Mouse (Mus musculus) regulatory T cell (primary cell): ENCODE measurements around the gene Tcirg1.

ENCODE experiments used
- in situ Hi-C: fragments of 300-600 bp; cut with MboI, MseI; formaldehyde crosslinking; loops from one replicate; pipeline ENCODE4 v1.15.1; 2025; ENCODE audit warnings: high pct_unique_total_duplicates

Gene Tcirg1

DNA sequence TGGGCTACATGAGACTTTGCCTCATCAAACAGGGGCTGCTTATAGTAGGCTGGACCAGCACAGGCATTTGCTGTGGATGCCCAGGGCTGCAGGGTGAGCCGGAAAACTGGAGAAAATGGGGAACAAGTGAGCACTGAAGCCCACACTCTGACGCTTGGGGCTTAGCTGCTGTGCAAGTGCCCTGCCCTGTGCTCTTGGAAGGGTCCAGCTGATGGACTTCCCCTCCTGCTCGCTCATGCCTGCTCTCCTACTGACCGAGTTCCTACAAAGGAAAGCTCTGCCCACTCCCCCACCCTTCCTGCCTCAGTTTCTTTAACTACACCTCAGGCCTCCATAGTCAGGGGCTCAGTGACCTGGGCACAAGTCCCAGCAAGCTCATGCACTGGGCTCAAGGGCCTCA is 21.1 kb upstream of the Tcirg1 start:
- in situ Hi-C loops, result no loop called here

DNA sequence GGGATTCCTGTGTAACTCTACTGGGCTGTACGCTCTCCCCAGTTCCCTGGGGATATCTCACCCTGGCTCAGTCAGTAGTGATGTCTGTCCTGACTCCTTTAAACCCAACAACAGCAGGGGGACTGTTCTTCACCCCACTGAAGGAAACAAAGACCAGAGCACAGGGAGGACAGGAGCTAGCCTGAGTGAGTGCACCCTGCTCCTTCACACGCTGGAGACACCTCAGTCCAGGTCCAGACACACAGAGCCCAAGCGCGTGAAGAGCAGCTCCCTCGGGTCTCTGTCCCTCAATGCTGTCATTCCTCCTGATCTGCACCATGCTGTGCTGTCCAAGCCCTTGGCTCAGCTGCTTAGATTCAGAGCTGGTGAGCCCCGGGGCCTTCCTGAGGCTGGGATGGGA is 19.8 kb upstream of the Tcirg1 start:
- in situ Hi-C loops, result no loop called here

GRCm38 (mm10) chr19:3926279-3926678 is 19.3 kb upstream of the Tcirg1 start:
- in situ Hi-C loops, result no loop called here

GRCm38 (mm10) chr19:3925859-3926258 is 18.9 kb upstream of the Tcirg1 start:
- in situ Hi-C loops, result no loop called here

DNA sequence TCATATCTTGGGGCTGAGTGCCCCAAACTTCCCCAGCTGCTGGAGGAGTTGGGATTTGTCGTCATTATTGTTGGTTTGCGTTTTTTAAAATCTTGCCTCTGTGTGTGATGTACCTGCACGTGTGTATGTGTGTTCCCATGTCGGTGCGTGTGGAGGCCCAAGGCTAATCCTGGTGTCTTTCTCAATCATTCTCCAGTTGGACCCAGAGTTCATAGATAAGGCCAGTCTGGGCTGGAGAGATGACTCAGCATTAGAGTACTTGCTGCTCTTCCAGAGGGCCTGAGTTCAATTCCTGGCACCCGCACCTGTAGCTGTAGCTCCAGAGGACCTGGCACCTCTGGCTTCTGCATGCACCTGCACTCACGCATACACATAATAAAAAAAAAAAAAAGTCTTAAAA is 17.9 kb upstream of the Tcirg1 start:
- in situ Hi-C loops, result no loop called here

GRCm38 (mm10) chr19:3924190-3924589 is 17.3 kb upstream of the Tcirg1 start:
- in situ Hi-C loops, result no loop called here

DNA sequence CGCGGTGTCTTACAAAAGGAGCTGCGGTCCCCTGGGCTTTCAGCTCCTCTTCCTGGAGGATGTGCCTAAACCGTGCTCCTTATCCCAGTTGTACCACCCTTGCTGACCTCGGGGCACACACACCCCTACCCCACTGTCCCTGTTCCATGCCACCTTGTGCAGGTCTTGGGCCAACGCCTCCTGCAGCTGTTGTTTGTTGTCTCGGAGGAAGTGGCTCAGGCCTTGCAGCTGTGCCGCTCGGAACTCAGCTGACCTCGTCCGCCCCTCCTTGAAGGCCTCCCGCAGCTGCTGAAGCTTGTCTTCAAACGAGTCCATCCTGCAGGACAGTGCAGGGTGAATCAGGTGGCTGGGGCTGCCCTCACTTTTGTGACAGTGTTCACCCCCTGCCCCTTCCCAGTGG is 16.7 kb upstream of the Tcirg1 start:
- in situ Hi-C loops, result no loop called here

GRCm38 (mm10) chr19:3922661-3923371 is 15.9 kb upstream of the Tcirg1 start:
- in situ Hi-C loops, result no loop called here

GRCm38 (mm10) chr19:3919928-3920327 is 13.0 kb upstream of the Tcirg1 start:
- in situ Hi-C loops, result loop anchor here (10.0 kb wide), 1 partner anchor 285 kb away; the partner anchor contains the start of gene Rad9a

- in situ Hi-C loops, result loop anchor here (10.0 kb wide), 1 partner anchor 288 kb away; the partner anchor contains the start of gene Rad9a
Measured at GRCm38 (mm10) chr19:3916727-3917126, 9.8 kb upstream of the Tcirg1 start.

DNA sequence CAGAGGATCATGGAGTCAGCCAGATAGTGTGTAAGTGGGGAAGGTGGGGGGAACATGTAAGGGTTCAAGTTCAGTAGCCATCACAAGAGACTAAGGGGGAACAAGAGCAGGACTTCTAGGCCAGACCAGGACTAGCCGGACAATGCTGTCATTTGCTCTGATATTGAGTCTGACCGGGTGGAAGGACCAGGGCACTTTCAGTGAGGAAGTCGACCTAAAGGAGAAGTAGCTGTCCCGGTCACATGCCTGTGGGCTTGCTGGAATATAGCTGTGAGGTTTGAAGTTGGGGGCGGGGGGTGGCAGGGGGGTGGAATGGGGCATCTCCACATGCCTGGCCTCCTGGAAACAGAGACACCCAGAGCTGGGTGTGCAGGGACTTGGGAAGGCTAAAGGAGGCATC is 7.6 kb upstream of the Tcirg1 start:
- in situ Hi-C loops, result loop anchor here (10.0 kb wide), 1 partner anchor 290 kb away; the partner anchor contains the start of gene Rad9a

- in situ Hi-C loops, result loop anchor here (10.0 kb wide), 1 partner anchor 291 kb away; the partner anchor contains the start of gene Rad9a
Measured at GRCm38 (mm10) chr19:3913692-3914091, 6.8 kb upstream of the Tcirg1 start.

DNA sequence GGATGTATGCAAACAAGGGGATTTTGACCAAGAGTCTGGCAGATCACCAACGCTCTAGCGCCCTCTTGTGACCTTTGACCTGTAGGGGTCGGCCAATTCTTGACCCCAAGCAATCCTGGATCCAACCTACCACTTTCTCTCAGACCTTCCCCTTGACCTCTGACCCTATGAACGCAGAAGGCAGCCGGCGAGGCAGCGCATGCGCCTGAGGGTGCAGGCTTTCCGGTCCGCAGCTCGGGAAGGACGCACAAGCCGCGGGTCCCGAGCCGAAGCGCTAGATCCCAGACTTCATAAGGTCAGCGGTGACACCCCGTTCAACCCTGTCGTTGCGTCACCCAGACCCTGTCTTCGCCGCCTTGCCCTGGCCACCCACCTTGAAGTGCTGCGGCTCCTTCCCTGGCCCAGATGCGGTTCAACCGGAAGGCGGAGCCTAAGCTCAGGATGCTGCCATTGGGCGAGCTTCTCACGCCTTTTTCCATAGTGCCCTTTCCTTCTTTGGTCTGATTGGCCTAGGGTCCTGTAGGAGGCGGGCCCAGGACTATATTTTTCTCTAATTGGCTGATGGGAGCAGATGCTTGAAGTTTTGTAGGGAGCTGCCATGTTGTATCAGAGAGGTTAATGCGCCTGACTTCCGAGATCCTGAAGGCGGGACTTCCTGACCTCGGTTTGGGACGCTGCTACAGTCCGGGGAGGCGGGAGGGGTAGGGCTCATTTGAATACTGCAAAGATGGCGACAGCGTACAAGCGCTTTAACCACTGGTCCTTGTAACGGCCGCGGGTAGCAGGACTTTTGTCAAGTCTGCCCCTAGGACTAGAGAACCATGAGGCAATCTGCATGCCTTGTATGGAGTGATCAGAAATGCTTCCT is 5.6 kb upstream of the Tcirg1 start, which contains the start of gene Ndufs8:
TSS of gene Ndufs8 (minus strand) at position 438 of the 868 bp plus-strand sequence.
- in situ Hi-C loops, result loop anchor here (10.0 kb wide), 1 partner anchor 292 kb away; the partner anchor contains the start of gene Rad9a

GRCm38 (mm10) chr19:3910206-3910605 is 3.3 kb upstream of the Tcirg1 start:
- in situ Hi-C loops, result loop anchor here (10.0 kb wide), 1 partner anchor 295 kb away; the partner anchor contains the start of gene Rad9a

- in situ Hi-C loops, result no loop called here
Measured at GRCm38 (mm10) chr19:3907876-3908660, 1.1 kb upstream of the Tcirg1 start.

GRCm38 (mm10) chr19:3906326-3906725 is 607 bp downstream of the Tcirg1 start:
- in situ Hi-C loops, result no loop called here

GRCm38 (mm10) chr19:3905261-3905969 is 1.5 kb downstream of the Tcirg1 start:
- in situ Hi-C loops, result no loop called here

- in situ Hi-C loops, result no loop called here
Measured at GRCm38 (mm10) chr19:3904363-3904675, 2.6 kb downstream of the Tcirg1 start.

DNA sequence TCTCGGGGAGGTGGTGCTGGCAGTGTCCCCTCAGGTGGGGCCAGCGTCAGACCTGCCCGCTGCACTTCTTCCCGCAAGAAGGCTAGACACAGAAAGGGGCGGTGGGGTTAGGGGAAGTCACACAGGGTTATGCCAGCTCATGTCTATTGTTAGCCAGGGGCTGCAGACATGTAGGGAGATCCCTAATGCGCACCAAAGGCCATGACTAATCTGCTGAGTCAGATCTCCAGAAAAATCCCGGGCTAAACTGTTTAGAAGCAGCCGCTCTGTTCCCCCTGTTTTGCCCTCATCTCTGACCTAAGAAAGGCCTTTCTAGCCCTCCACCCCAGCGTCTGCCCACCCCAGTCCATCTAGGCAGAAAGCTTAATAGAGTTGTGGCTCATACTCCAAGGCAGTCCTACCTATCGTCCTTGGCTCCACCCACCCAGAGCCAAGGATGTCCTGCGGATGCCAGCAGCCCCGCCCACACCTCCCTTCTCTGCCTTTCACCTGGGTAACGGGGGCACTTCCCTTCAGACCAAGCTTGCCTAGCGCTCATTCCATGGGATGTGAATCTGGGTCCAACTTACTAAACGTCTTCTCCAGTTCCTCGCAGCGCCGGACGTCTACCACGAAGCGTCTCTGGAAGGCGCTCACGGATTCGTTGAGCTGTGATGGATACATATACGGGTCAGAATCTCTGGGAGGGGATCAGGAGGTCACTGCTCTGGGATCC is 3.1 kb downstream of the Tcirg1 start:
- in situ Hi-C loops, result no loop called here

DNA sequence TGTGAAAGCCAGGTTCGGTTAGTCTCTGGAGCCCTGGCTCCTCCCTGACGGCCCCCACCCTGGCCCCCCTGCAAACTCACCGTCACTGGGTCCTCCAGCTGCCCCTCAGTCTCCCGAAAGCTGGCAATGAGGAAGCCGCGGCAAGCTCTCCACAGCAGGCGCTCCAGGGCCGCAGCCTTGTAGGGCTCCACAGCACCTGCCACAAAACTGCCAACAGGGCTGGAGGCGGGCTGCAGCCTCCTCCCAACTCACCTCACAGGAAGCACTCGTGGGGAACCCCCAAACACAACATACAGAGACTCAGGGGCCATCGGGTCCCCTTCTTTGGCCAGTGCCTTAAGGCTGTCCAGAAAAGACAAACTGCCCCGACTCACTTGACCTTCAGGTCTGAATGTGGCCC is 4.0 kb downstream of the Tcirg1 start:
- in situ Hi-C loops, result no loop called here
